Mouse (Mus musculus) brain, embryonic 14.5 days (tissue): ENCODE data around the gene Kbtbd2. TPM values are rescaled to one million over a fixed set of nuclear protein-coding genes. Genes with fewer than 3 reads are reported as not detected.

Experiments
- DNase-seq: peaks from one replicate; pipeline ENCODE4 v3.0.0-alpha.2; 2011; ENCODE audit warnings: low read depth
- CTCF ChIP-seq: fragments of 200-500 bp; IDR thresholded peaks from 2 replicates; pipeline ENCODE4 v1.5.1; 2012; ENCODE audit warnings: inconsistent platforms, mild to moderate bottlenecking, moderate library complexity, borderline replicate concordance; ENCODE audit not compliant: insufficient read depth, insufficient read length; ENCODE audit errors: extremely low read depth
- POLR2A ChIP-seq: fragments of 200-500 bp; IDR thresholded peaks from 2 replicates; pipeline ENCODE4 v1.6.1; 2012; ENCODE audit warnings: mild to moderate bottlenecking, inconsistent platforms, borderline replicate concordance; ENCODE audit not compliant: poor library complexity, insufficient read depth, insufficient read length, severe bottlenecking; ENCODE audit errors: extremely low read depth
- polyA plus RNA-seq: library from polyadenylated mRNA; depleted of rRNA; stranded (reverse); fragments of >200 nt; gene quantifications from 2 replicates; pipeline ENCODE4 v1.2.3, GENCODE M21; 2012; rRNA removed

The Kbtbd2 gene
- polyA plus RNA-seq, 1 experiment: 33.3 TPM

- DNase-seq: no peak
- no peak for TF ChIP-seq POLR2A
- TF ChIP-seq CTCF: no peak
Measured at GRCm38 (mm10) chr6:56785068-56785467, 12.5 kb downstream of the Kbtbd2 start.

- TF ChIP-seq POLR2A (no peak), CTCF (no peak)
- DNase-seq: no peak
Measured at GRCm38 (mm10) chr6:56783561-56784272, 13.9 kb downstream of the Kbtbd2 start.

GRCm38 (mm10) chr6:56779636-56780035 is 18.0 kb downstream of the Kbtbd2 start:
- no peak for TF ChIP-seq CTCF
- TF ChIP-seq POLR2A: no peak

GRCm38 (mm10) chr6:56775816-56776215 is 21.8 kb downstream of the Kbtbd2 start:
- peak; percentile 22 for DNase-seq
- no peak for TF ChIP-seq CTCF
- TF ChIP-seq POLR2A: no peak

More at GRCm38 (mm10) chr6:56779636-56780035, 18.0 kb downstream of the Kbtbd2 start:
- DNase-seq: no peak

- DNase-seq: no peak
- no peak for TF ChIP-seq CTCF
- TF ChIP-seq POLR2A: no peak
Measured at GRCm38 (mm10) chr6:56765696-56766095, 31.9 kb downstream of the Kbtbd2 start.

GRCm38 (mm10) chr6:56765265-56765664 is 32.3 kb downstream of the Kbtbd2 start:
- TF ChIP-seq POLR2A (no peak), CTCF (no peak)
- DNase-seq: no peak

GRCm38 (mm10) chr6:56759324-56759723 is 38.3 kb downstream of the Kbtbd2 start:
- DNase-seq: no peak
- TF ChIP-seq POLR2A: no peak
- TF ChIP-seq CTCF: no peak

- no peak for TF ChIP-seq POLR2A
- TF ChIP-seq CTCF: no peak
- no peak for DNase-seq
Measured at GRCm38 (mm10) chr6:56756117-56756516, 41.5 kb downstream of the Kbtbd2 start.

- TF ChIP-seq CTCF: no peak
- no peak for TF ChIP-seq POLR2A
- no peak for DNase-seq
Measured at GRCm38 (mm10) chr6:56753719-56754118, 43.9 kb downstream of the Kbtbd2 start.

GRCm38 (mm10) chr6:56745950-56746543 is 51.6 kb downstream of the Kbtbd2 start:
- no peak for TF ChIP-seq POLR2A
- TF ChIP-seq CTCF: no peak

GRCm38 (mm10) chr6:56732545-56732944 is 65.1 kb downstream of the Kbtbd2 start:
- TF ChIP-seq POLR2A (no peak), CTCF (no peak)
- DNase-seq: peak; percentile 64

More at GRCm38 (mm10) chr6:56745950-56746543, 51.6 kb downstream of the Kbtbd2 start:
- DNase-seq: peak; percentile 94

Other genes with a start within 250 kb of the Kbtbd2 start
- gene Pde1c, start 228.7 kb downstream of the Kbtbd2 start, polyA plus RNA-seq: 9.3 and 10.7 TPM in 2 replicates
- gene Lsm5, start 93.1 kb downstream of the Kbtbd2 start, polyA plus RNA-seq: 67.5 and 76.0 TPM in 2 replicates
- 30.3 and 34.6 TPM in 2 replicates for gene Avl9, start 82.9 kb downstream of the Kbtbd2 start, polyA plus RNA-seq
- 25.2 and 37.5 TPM in 2 replicates for gene Fkbp9, start 34.2 kb upstream of the Kbtbd2 start, polyA plus RNA-seq
- 49.3 and 57.5 TPM in 2 replicates for gene Nt5c3, start 126.1 kb upstream of the Kbtbd2 start, polyA plus RNA-seq
- gene Vmn1r4, start 126.2 kb upstream of the Kbtbd2 start, polyA plus RNA-seq: 0.41 and 0.58 TPM in 2 replicates
- gene Vmn1r5, start 172.5 kb upstream of the Kbtbd2 start, polyA plus RNA-seq: not detected in 2 replicates
- gene Vmn1r6, start 199.4 kb upstream of the Kbtbd2 start, polyA plus RNA-seq: not detected in 2 replicates
- gene Vmn1r7, start 227.5 kb upstream of the Kbtbd2 start, polyA plus RNA-seq: not detected in 2 replicates
- gene Vmn1r8, start 234.5 kb upstream of the Kbtbd2 start, polyA plus RNA-seq: not detected in 2 replicates